In genomic region chr16:85173373-85174081, GRCm38 (mm10) we compare ENCODE assay signal across 8 mouse cellular contexts. TPM values are rescaled to one million over a fixed set of nuclear protein-coding genes. Genes with fewer than 3 reads are reported as not detected.
DNase-seq lines count a peak whose midpoint lies in the region; ATAC-seq lines count a peak whose summit lies in the region.

App (minus strand) TSS chr16:85173766.

- H3K4me2 ChIP-seq in heart, embryonic 13.5 days = peak within 1 kb of the TSS; percentile 71
- peak within 1 kb of the TSS; percentile 89 for H3K4me2 ChIP-seq in liver, embryonic 13.5 days
- peak within 1 kb of the TSS; percentile 76 for H3K4me2 ChIP-seq in stomach, embryonic 15.5 days

- under 1% methylated on average over 78 of the region's 78 CpGs for WGBS in heart, embryonic 13.5 days
- under 1% methylated on average over 55 of the region's 78 CpGs for WGBS in liver, embryonic 13.5 days (ENCODE audit: insufficient replicate concordance)
- WGBS in stomach, embryonic 15.5 days = 1% methylated on average over 76 of the region's 78 CpGs

- no peaks in the 10 kb centered on the region for H3K9me3 ChIP-seq in heart, embryonic 13.5 days
- H3K9me3 ChIP-seq in liver, embryonic 13.5 days (replicated peaks) = no peaks in the 10 kb centered on the region
- no peaks in the 10 kb centered on the region for H3K9me3 ChIP-seq in stomach, embryonic 15.5 days

- peak within 1 kb of the TSS; percentile 92 for H3K27ac ChIP-seq in heart, embryonic 13.5 days (replicated peaks)
- peak within 1 kb of the TSS; percentile 23; the same call in 1 of the 2 replicates for H3K27ac ChIP-seq in liver, embryonic 13.5 days
- H3K27ac ChIP-seq in stomach, embryonic 15.5 days = peak within 1 kb of the TSS; percentile 90

- H3K4me3 ChIP-seq in heart, embryonic 13.5 days = peak within 1 kb of the TSS; percentile 85
- peak within 1 kb of the TSS; percentile 71 for H3K4me3 ChIP-seq in liver, embryonic 13.5 days (replicated peaks)
- H3K4me3 ChIP-seq in stomach, embryonic 15.5 days (replicated peaks) = peak within 1 kb of the TSS; percentile 90

- peaks cover 9% of the 10 kb centered on the region for H3K36me3 ChIP-seq in heart, embryonic 13.5 days
- H3K36me3 ChIP-seq in liver, embryonic 13.5 days = no peaks in the 10 kb centered on the region
- H3K36me3 ChIP-seq in stomach, embryonic 15.5 days = no peaks in the 10 kb centered on the region

- peak within 1 kb of the TSS; percentile 96 for H3K9ac ChIP-seq in heart, embryonic 13.5 days
- H3K9ac ChIP-seq in liver, embryonic 13.5 days = peak within 1 kb of the TSS; percentile 74
- H3K9ac ChIP-seq in stomach, embryonic 15.5 days = peak within 1 kb of the TSS; percentile 86

- ATAC-seq in erythroid progenitor cell, adult 5-6 weeks (replicated peaks; ENCODE audit: low FRiP score, poor library complexity, severe bottlenecking) = no peak
- ATAC-seq in heart, embryonic 13.5 days (ENCODE audit: extremely low read depth, insufficient number of reproducible peaks, low FRiP score, low TSS enrichment) = peak; percentile 51; the same call in 1 of the 2 replicates
- peak; percentile 81 for ATAC-seq in liver, embryonic 13.5 days (ENCODE audit: low read depth)
- ATAC-seq in stomach, embryonic 15.5 days (ENCODE audit: insufficient read depth, low FRiP score, low read depth) = peak; percentile 78

- DNase-seq in CD4-positive helper T cell, adult 2 months (ENCODE audit: low read depth, low spot score) = peak; percentile 75
- peak; percentile 78 for DNase-seq in brain, embryonic 18.5 days (ENCODE audit: low read depth, low spot score)
- DNase-seq in kidney, postnatal 10 days = peak; percentile 96
- DNase-seq in liver, embryonic 13.5 days = peak; percentile 53
- DNase-seq in neural tube, embryonic 10.5 days (ENCODE audit: extremely low spot score, low spot score) = peak; percentile 92

- H3K4me1 ChIP-seq in heart, embryonic 13.5 days = peaks cover 43% of the 10 kb centered on the region
- peaks cover 14% of the 10 kb centered on the region for H3K4me1 ChIP-seq in liver, embryonic 13.5 days (replicated peaks)
- H3K4me1 ChIP-seq in stomach, embryonic 15.5 days = peaks cover 20% of the 10 kb centered on the region

- no peaks in the 10 kb centered on the region for H3K27me3 ChIP-seq in heart, embryonic 13.5 days (replicated peaks)
- H3K27me3 ChIP-seq in liver, embryonic 13.5 days = peaks cover 30% of the 10 kb centered on the region
- H3K27me3 ChIP-seq in stomach, embryonic 15.5 days (replicated peaks) = no peaks in the 10 kb centered on the region

RNA-seq across cellular contexts. Expression of gene App, which starts in this region (rescaled TPM):
- total RNA-seq in erythroid progenitor cell, adult 5-6 weeks (2015; ENCODE audit: low replicate concordance) = 25.6 and 28.8 TPM in 2 replicates
- total RNA-seq in erythroid progenitor cell, adult 5-6 weeks (2017; ENCODE audit: low replicate concordance) = 14.3 and 17.8 TPM in 2 replicates
- polyA plus RNA-seq in heart, embryonic 13.5 days (2015; fragmentation: Nextera tagmentation; extraction: Ambion mirVana) = 165 and 166 TPM in 2 replicates
- polyA plus RNA-seq in liver, embryonic 13.5 days (2015; fragmentation: Nextera tagmentation; extraction: Ambion mirVana) = 17.2 and 20.1 TPM in 2 replicates
- polyA plus RNA-seq in stomach, embryonic 15.5 days (2015; fragmentation: Nextera tagmentation; extraction: Ambion mirVana) = 175 and 185 TPM in 2 replicates

Comparison
In these comparisons a context has a peak if more than half of its experiments do, and no peak if none do; other contexts are left out.
1. H3K27ac ChIP-seq: peak in every context shown above with its lines; median percentile 92 in heart, embryonic 13.5 days; 90 in stomach, embryonic 15.5 days; 23 in liver, embryonic 13.5 days.